Mouse (Mus musculus): ENCODE data around the gene Scoc. TPM values are rescaled to one million over a fixed set of nuclear protein-coding genes. Genes with fewer than 3 reads are reported as not detected.

Gene Scoc
- 0.48 and 0.70 TPM in 2 replicates for polyA plus RNA-seq (2012)

DNA sequence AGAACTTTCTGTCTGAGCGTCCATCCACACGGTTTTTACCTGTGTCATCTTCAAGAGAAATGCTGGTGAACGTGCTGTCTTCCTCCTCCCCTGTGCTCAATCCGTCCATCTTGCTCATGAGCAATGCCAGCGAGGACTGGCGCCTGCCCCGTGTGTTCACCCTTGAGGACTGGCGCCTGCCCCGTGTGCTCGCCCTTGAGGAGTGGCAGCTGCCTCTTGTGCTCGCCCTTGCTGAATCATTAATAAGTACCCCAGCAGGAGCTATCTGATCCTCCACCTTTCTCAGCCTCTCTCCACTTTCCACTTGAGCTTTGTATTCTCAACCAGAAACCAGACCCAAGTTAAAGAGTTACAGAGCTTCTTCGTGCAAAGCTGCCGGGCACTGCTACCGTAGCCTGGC lies at the start of gene Scoc:
TSS of gene Scoc (minus strand) at position 170 of the 400 bp plus-strand sequence.
- TF ChIP-seq TAL1 (IDR thresholded peaks at IDR 0.05; ENCODE audit: low read length) (no peak), GATA1 (IDR thresholded peaks at IDR 0.05; ENCODE audit: low read length) (no peak)
- no peaks in the 10 kb centered on the region for H3K36me3 ChIP-seq (ENCODE audit: control insufficient read depth)

DNA sequence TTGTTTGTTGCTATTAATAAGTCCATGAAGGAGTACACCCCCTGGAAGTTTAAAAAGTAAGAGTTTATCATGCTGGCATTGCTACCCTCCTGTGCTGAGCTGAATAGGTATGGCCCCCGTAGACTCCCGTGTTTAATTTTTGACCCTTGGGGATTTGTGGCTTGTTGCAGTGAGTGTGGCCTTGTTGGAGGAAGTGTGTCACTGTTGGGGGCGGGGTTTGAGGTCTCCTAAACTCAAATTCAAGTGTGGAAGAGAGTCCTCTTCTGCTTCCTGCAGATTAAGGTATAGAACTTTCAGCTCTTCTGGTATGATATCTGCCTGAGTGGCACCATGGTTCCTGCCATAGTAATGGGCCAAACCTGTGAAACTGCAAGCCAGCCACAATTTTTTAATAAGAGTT lies 1.4 kb upstream of the Scoc start:
- H3K27me3 ChIP-seq (ENCODE audit: control insufficient read depth), result no peaks in the 10 kb centered on the region
- no peaks in the 10 kb centered on the region for H3K36me3 ChIP-seq (ENCODE audit: control insufficient read depth)
- TF ChIP-seq TAL1 (IDR thresholded peaks at IDR 0.05; ENCODE audit: low read length), result no peak
- no peak for TF ChIP-seq GATA1 (IDR thresholded peaks at IDR 0.05; ENCODE audit: low read length)
- H3K4me3 ChIP-seq (replicated peaks), result no peak overlapping the region
- no peaks in the 10 kb centered on the region for H3K4me1 ChIP-seq (ENCODE audit: control insufficient read depth)
- no peaks in the 10 kb centered on the region for H3K9me3 ChIP-seq (ENCODE audit: control insufficient read depth, low read length)

More for the DNA sequence above, at the start of gene Scoc:
- Histone ChIP-seq H3K4me1 (ENCODE audit: control insufficient read depth) (no peaks in the 10 kb centered on the region), H3K4me3 (replicated peaks) (no peak within 1 kb of the TSS), H3K9me3 (ENCODE audit: control insufficient read depth, low read length) (no peaks in the 10 kb centered on the region), H3K27me3 (ENCODE audit: control insufficient read depth) (no peaks in the 10 kb centered on the region)

GRCm38 (mm10) chr8:83457121-83457520 lies 1.1 kb downstream of the Scoc start:
- H3K36me3 ChIP-seq (ENCODE audit: control insufficient read depth), result no peaks in the 10 kb centered on the region
- no peaks in the 10 kb centered on the region for H3K27me3 ChIP-seq (ENCODE audit: control insufficient read depth)
- no peaks in the 10 kb centered on the region for H3K4me1 ChIP-seq (ENCODE audit: control insufficient read depth)
- TF ChIP-seq GATA1 (IDR thresholded peaks at IDR 0.05; ENCODE audit: low read length), result no peak
- no peak for TF ChIP-seq TAL1 (IDR thresholded peaks at IDR 0.05; ENCODE audit: low read length)
- H3K4me3 ChIP-seq (replicated peaks), result no peak overlapping the region
- no peaks in the 10 kb centered on the region for H3K9me3 ChIP-seq (ENCODE audit: control insufficient read depth, low read length)

DNA sequence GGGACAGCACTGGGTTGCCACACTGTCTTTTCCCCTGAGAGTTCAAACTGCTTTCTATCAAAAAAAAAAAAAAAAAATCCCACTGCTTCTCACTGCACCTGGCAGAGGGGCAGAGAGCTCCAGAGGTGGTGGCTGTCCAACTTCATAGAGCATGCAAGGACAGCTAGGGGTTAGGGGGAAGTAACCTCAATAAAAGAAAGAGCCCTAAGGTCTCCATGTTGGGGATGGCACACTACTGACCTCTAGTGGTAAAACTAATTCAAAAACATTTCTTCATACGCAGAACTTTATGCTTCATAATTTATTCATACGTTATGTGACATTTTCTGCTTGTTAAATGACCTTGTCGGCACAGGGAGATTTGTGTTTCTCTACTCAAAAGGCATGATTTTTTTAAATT lies 7.1 kb downstream of the Scoc start:
- TF ChIP-seq GATA1 (IDR thresholded peaks at IDR 0.05; ENCODE audit: low read length), result no peak
- TF ChIP-seq TAL1 (IDR thresholded peaks at IDR 0.05; ENCODE audit: low read length), result no peak
- Histone ChIP-seq H3K9me3 (ENCODE audit: control insufficient read depth, low read length) (no peaks in the 10 kb centered on the region), H3K27me3 (ENCODE audit: control insufficient read depth) (no peaks in the 10 kb centered on the region), H3K36me3 (ENCODE audit: control insufficient read depth) (no peaks in the 10 kb centered on the region), H3K4me1 (ENCODE audit: control insufficient read depth) (no peaks in the 10 kb centered on the region; the same call in 1 of the 2 replicates), H3K4me3 (replicated peaks) (no peak overlapping the region)

DNA sequence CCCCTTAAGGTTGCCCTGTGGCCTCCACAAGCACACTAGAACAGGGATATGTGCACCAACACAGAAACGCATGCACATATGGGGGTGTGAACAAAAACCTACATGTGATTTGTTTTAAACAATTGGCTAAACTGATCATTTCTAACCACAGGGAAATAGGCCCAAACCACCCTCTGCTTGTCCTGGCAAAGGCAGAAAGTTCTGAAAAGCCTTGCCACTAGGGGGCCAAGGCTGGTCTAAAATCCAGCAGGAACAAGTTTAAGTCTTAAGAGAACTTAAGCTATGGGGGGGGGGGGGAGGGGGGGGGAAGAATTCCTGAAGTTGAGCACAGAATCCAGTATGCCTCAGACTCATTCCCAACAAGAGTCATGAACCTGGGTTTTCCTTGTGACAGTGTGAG lies 8.2 kb downstream of the Scoc start:
- H3K4me3 ChIP-seq (replicated peaks), result no peak overlapping the region
- no peaks in the 10 kb centered on the region for H3K27me3 ChIP-seq (ENCODE audit: control insufficient read depth)
- no peaks in the 10 kb centered on the region for H3K9me3 ChIP-seq (ENCODE audit: control insufficient read depth, low read length)
- no peak for TF ChIP-seq GATA1 (IDR thresholded peaks at IDR 0.05; ENCODE audit: low read length)
- no peak for TF ChIP-seq TAL1 (IDR thresholded peaks at IDR 0.05; ENCODE audit: low read length)
- no peaks in the 10 kb centered on the region; the same call in 1 of the 2 replicates for H3K4me1 ChIP-seq (ENCODE audit: control insufficient read depth)
- H3K36me3 ChIP-seq (ENCODE audit: control insufficient read depth), result no peaks in the 10 kb centered on the region

DNA sequence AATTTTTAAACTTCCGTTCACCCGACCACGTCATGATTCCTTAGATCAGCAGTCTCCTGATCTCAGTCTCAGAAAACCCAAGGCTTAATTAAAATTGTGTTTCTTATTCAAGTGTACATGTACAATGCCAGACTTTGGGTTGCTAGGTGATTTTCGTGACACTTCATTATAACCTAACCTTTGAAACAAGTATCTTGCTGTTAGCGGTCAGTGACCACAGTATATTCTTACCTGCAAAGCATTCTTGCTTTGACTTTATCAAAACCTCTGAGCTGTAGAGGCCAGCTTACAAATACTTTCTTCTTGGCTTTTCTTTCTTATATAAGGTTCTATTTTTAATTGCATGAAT lies 15.2 kb downstream of the Scoc start:
- Histone ChIP-seq H3K36me3 (ENCODE audit: control insufficient read depth) (peaks cover 10% of the 10 kb centered on the region), H3K27me3 (ENCODE audit: control insufficient read depth) (no peaks in the 10 kb centered on the region), H3K4me1 (ENCODE audit: control insufficient read depth) (peaks cover 28% of the 10 kb centered on the region), H3K9me3 (ENCODE audit: control insufficient read depth, low read length) (no peaks in the 10 kb centered on the region), H3K4me3 (replicated peaks) (peak overlapping the region; percentile 95)
- TF ChIP-seq TAL1 (IDR thresholded peaks at IDR 0.05; ENCODE audit: low read length) (no peak), GATA1 (IDR thresholded peaks at IDR 0.05; ENCODE audit: low read length) (no peak)

DNA sequence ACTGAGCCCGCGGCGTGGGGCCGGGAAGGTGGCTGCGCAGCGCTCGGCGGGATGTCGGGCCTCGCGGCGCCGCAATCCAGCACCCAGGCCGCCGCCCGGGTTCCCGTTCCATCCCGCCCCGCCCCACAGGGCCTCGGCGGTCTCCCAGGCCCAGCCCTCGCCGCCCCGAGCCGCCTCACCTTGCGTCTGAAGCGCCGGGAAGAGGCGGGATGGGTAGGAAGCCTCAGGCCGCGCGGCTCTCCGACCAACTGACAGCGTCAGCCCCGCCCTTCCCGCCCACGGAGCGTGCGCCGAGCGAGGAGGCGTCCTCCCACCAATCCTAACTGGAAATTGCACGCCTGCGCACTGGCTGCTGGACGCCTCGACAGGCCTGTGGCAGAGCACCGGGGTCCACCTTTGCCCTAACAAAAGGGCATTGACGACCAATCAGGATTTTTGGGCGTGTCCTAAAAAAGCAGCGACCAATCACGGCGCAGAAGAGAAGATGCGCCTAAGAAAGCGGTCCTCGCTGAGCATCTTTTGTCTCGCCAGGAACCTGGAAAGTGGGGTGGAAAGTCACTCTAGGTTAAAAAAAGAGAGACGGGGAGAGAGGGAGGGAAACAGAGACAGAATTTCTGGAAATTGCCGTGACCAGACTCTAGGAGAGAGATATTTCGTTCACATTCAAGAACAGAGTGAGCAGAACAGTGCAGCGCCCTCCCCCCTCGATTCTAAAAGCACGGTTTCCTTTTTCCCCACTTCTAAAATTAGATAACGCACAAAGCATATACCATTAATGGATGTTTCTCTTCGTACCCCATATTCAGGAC lies 15.7 kb downstream of the Scoc start:
- no peaks in the 10 kb centered on the region for H3K9me3 ChIP-seq (ENCODE audit: control insufficient read depth, low read length)
- H3K27me3 ChIP-seq (ENCODE audit: control insufficient read depth), result no peaks in the 10 kb centered on the region
- peaks cover 32% of the 10 kb centered on the region for H3K4me1 ChIP-seq (ENCODE audit: control insufficient read depth)
- peak overlapping the region; percentile 95 for H3K4me3 ChIP-seq (replicated peaks)
- no peak for TF ChIP-seq TAL1 (IDR thresholded peaks at IDR 0.05; ENCODE audit: low read length)
- no peak for TF ChIP-seq GATA1 (IDR thresholded peaks at IDR 0.05; ENCODE audit: low read length)
- H3K36me3 ChIP-seq (ENCODE audit: control insufficient read depth), result peaks cover 16% of the 10 kb centered on the region

DNA sequence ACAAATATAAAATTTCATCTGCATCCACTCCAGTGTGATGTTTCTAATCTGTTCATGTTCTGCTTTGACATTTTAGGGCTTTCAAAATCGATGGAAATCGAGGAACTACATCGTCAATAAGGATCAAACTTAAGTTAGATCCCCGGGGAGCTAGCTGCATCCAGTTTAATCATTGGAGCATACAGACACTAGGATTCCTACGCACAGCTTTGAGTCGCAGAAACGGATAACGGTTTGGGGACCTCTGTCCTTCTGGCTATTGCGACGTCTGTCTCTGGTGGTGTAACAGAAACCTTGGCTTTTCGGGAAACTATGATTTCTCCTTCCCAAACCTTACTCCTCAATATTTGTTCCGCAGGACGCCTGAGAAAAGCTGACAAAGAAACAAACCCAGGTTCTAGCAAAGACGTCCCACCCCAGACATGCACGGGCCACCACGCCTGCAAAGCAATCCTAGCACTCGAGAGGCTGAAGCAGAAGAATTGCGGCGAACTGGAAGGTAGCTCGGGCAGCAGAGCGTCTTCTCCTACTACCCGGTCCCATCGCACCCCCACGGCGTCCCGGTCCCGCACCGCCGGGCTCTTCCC lies 16.4 kb downstream of the Scoc start:
- H3K4me3 ChIP-seq (replicated peaks), result peak overlapping the region; percentile 95

GRCm38 (mm10) chr8:83437077-83437476 lies 21.1 kb downstream of the Scoc start:
- no peak overlapping the region for H3K4me3 ChIP-seq (replicated peaks)
- peaks cover 55% of the 10 kb centered on the region for H3K36me3 ChIP-seq (ENCODE audit: control insufficient read depth)
- H3K9me3 ChIP-seq (ENCODE audit: control insufficient read depth, low read length), result no peaks in the 10 kb centered on the region
- peaks cover 26% of the 10 kb centered on the region for H3K4me1 ChIP-seq (ENCODE audit: control insufficient read depth)
- no peaks in the 10 kb centered on the region for H3K27me3 ChIP-seq (ENCODE audit: control insufficient read depth)
- no peak for TF ChIP-seq GATA1 (IDR thresholded peaks at IDR 0.05; ENCODE audit: low read length)
- TF ChIP-seq TAL1 (IDR thresholded peaks at IDR 0.05; ENCODE audit: low read length), result no peak

More for the DNA sequence above, 16.4 kb downstream of the Scoc start:
- Histone ChIP-seq H3K27me3 (ENCODE audit: control insufficient read depth) (no peaks in the 10 kb centered on the region), H3K9me3 (ENCODE audit: control insufficient read depth, low read length) (no peaks in the 10 kb centered on the region), H3K4me1 (ENCODE audit: control insufficient read depth) (peaks cover 34% of the 10 kb centered on the region), H3K36me3 (ENCODE audit: control insufficient read depth) (peaks cover 23% of the 10 kb centered on the region)
- no peak for TF ChIP-seq TAL1 (IDR thresholded peaks at IDR 0.05; ENCODE audit: low read length)
- no peak for TF ChIP-seq GATA1 (IDR thresholded peaks at IDR 0.05; ENCODE audit: low read length)
